Mouse (Mus musculus) liver, adult 2 months (tissue): Measurements from ENCODE around the gene Ccer2.

Source experiments
- CTCF ChIP-seq: fragments of 200-500 bp; IDR thresholded peaks from 2 replicates; pipeline ENCODE4 v1.5.1; 2011; ENCODE audit warnings: low read depth, low read length, control low read depth
- POLR2A ChIP-seq: fragments of 200-500 bp; IDR thresholded peaks from 2 replicates; pipeline ENCODE4 v1.6.1; 2011; ENCODE audit warnings: low read length, control low read depth; ENCODE audit not compliant: insufficient read depth; ENCODE audit errors: extremely low read depth

- TF ChIP-seq CTCF = no peak
- TF ChIP-seq POLR2A = no peak
Measured at GRCm38 (mm10) chr7:28771867-28772266, 15.9 kb downstream of the Ccer2 start.
